Mouse (Mus musculus) hindbrain, embryonic 15.5 days (tissue): ENCODE measurements around the gene Slc1a2. TPM values are rescaled to one million over a fixed set of nuclear protein-coding genes. Genes with fewer than 3 reads are reported as not detected.
A peak's percentile ranks its signal among the peaks of the same experiment; 100 is the strongest.

Source experiments
- ATAC-seq: fragments of 200-750 bp; cut with Nextera tagmentation; 2 replicates; pipeline ENCODE4 v1.8.0; 2017; ENCODE audit warnings: low read depth, moderate number of reproducible peaks, moderate TSS enrichment; ENCODE audit not compliant: low FRiP score
- H3K27ac ChIP-seq: fragments of 300-500 bp; sonication (generic); replicated peaks from 2 replicates; pipeline ENCODE4 v1.5.1; 2015; ENCODE audit warnings: mild to moderate bottlenecking, inconsistent platforms
- H3K27me3 ChIP-seq: fragments of 300-500 bp; sonication (generic); 2 replicates; pipeline ENCODE4 v1.6.1; 2015; ENCODE audit warnings: control low read depth, inconsistent platforms
- H3K36me3 ChIP-seq: fragments of 300-500 bp; sonication (generic); 2 replicates; pipeline ENCODE4 v1.6.1; 2015; ENCODE audit warnings: control low read depth, inconsistent platforms
- H3K4me1 ChIP-seq: fragments of 300-500 bp; sonication (generic); replicated peaks from 2 replicates; pipeline ENCODE4 v1.6.1; 2015; ENCODE audit warnings: control low read depth, inconsistent platforms
- H3K4me2 ChIP-seq: fragments of 300-500 bp; sonication (generic); 2 replicates; pipeline ENCODE4 v1.6.1; 2015; ENCODE audit warnings: moderate library complexity, mild to moderate bottlenecking, inconsistent platforms
- H3K4me3 ChIP-seq: fragments of 300-500 bp; sonication (generic); 2 replicates; pipeline ENCODE4 v1.5.1; 2015; ENCODE audit warnings: mild to moderate bottlenecking, inconsistent platforms
- H3K9ac ChIP-seq: fragments of 300-500 bp; sonication (generic); 2 replicates; pipeline ENCODE4 v1.6.1; 2015; ENCODE audit warnings: inconsistent platforms
- H3K9me3 ChIP-seq: fragments of 300-500 bp; sonication (generic); 2 replicates; pipeline ENCODE4 v1.6.1; 2016; ENCODE audit warnings: control low read depth, inconsistent platforms
- WGBS: fragments of 180-500 bp; shearing (Covaris S2); methylation state at CpG from one replicate; pipeline ENCODE4 v1.1.7; 2015; 5-methylcytosine and 5-hydroxymethylcytosine counted together
- polyA plus RNA-seq: library from polyadenylated mRNA; unstranded; fragments of >200 nt; fragmentation: Nextera tagmentation; extraction: Ambion mirVana; gene quantifications from 2 replicates; pipeline ENCODE4 v1.2.1, GENCODE M21; 2015

Gene Slc1a2
- polyA plus RNA-seq, 1 experiment from 2014 or later, result 18.6 TPM

GRCm38 (mm10) chr2:102725054-102725453 is 66.6 kb downstream of the Slc1a2 start:
- H3K27ac ChIP-seq, result no peak overlapping the region
- no peak overlapping the region for H3K9ac ChIP-seq
- no peaks in the 10 kb centered on the region for H3K9me3 ChIP-seq
- WGBS, result 88% methylated on average over 3 of the region's 3 CpGs
- peaks cover under 1% of the 10 kb centered on the region; the same call in 1 of the 2 replicates for H3K4me1 ChIP-seq
- H3K4me2 ChIP-seq, result no peak overlapping the region
- no peak overlapping the region for H3K4me3 ChIP-seq
- no peaks in the 10 kb centered on the region for H3K27me3 ChIP-seq
- no peaks in the 10 kb centered on the region for H3K36me3 ChIP-seq
- no peak for ATAC-seq

- no peaks in the 10 kb centered on the region for H3K36me3 ChIP-seq
- H3K9me3 ChIP-seq, result no peaks in the 10 kb centered on the region
- H3K4me3 ChIP-seq, result no peak overlapping the region
- H3K27ac ChIP-seq, result no peak overlapping the region
- no peaks in the 10 kb centered on the region for H3K27me3 ChIP-seq
- no peak overlapping the region for H3K9ac ChIP-seq
- H3K4me2 ChIP-seq, result no peak overlapping the region
- 55% methylated on average over 5 of the region's 5 CpGs for WGBS
- no peak for ATAC-seq
- peaks cover 9% of the 10 kb centered on the region; the same call in 1 of the 2 replicates for H3K4me1 ChIP-seq
Measured at GRCm38 (mm10) chr2:102730386-102730785, 71.9 kb downstream of the Slc1a2 start.

- H3K4me1 ChIP-seq, result peaks cover 9% of the 10 kb centered on the region; the same call in 1 of the 2 replicates
- no peaks in the 10 kb centered on the region for H3K36me3 ChIP-seq
- H3K4me2 ChIP-seq, result no peak overlapping the region
- no peak overlapping the region for H3K4me3 ChIP-seq
- no peak for ATAC-seq
- H3K9me3 ChIP-seq, result no peaks in the 10 kb centered on the region
- no peaks in the 10 kb centered on the region for H3K27me3 ChIP-seq
- 52% methylated on average over 8 of the region's 8 CpGs for WGBS
- H3K27ac ChIP-seq, result no peak overlapping the region
- H3K9ac ChIP-seq, result no peak overlapping the region
Measured at GRCm38 (mm10) chr2:102730788-102731187, 72.3 kb downstream of the Slc1a2 start.

- Histone ChIP-seq H3K4me3 (no peak overlapping the region), H3K27me3 (no peaks in the 10 kb centered on the region), H3K9me3 (no peaks in the 10 kb centered on the region), H3K4me2 (no peak overlapping the region), H3K27ac (no peak overlapping the region), H3K9ac (no peak overlapping the region), H3K36me3 (peaks cover 9% of the 10 kb centered on the region; the same call in 1 of the 2 replicates), H3K4me1 (peaks cover 9% of the 10 kb centered on the region; the same call in 1 of the 2 replicates)
- ATAC-seq, result no peak
- 92% methylated on average over 4 of the region's 4 CpGs for WGBS
Measured at GRCm38 (mm10) chr2:102733128-102733527, 74.7 kb downstream of the Slc1a2 start.

- peaks cover 9% of the 10 kb centered on the region; the same call in 1 of the 2 replicates for H3K4me1 ChIP-seq
- no peak overlapping the region for H3K27ac ChIP-seq
- ATAC-seq, result no peak
- H3K9ac ChIP-seq, result no peak overlapping the region
- no peak overlapping the region for H3K4me3 ChIP-seq
- H3K36me3 ChIP-seq, result peaks cover 13% of the 10 kb centered on the region; the same call in 1 of the 2 replicates
- no peaks in the 10 kb centered on the region for H3K27me3 ChIP-seq
- no peaks in the 10 kb centered on the region for H3K9me3 ChIP-seq
- WGBS, result 89% methylated on average over 3 of the region's 3 CpGs
- H3K4me2 ChIP-seq, result no peak overlapping the region
Measured at GRCm38 (mm10) chr2:102734055-102734454, 75.6 kb downstream of the Slc1a2 start.

GRCm38 (mm10) chr2:102735031-102735430 is 76.6 kb downstream of the Slc1a2 start:
- Histone ChIP-seq H3K4me2 (no peak overlapping the region), H3K4me3 (no peak overlapping the region), H3K27ac (no peak overlapping the region), H3K27me3 (no peaks in the 10 kb centered on the region), H3K9me3 (no peaks in the 10 kb centered on the region), H3K4me1 (0 out of 2 replicates have a peak, but pooled peaks cover 9% of the 10 kb centered on the region), H3K36me3 (peaks cover 15% of the 10 kb centered on the region; the same call in 1 of the 2 replicates), H3K9ac (no peak overlapping the region)
- ATAC-seq, result no peak
- WGBS, result 57% methylated on average over 2 of the region's 2 CpGs

GRCm38 (mm10) chr2:102735811-102736210 is 77.4 kb downstream of the Slc1a2 start:
- no peak overlapping the region for H3K9ac ChIP-seq

GRCm38 (mm10) chr2:102736490-102736889 is 78.0 kb downstream of the Slc1a2 start:
- no peak overlapping the region for H3K9ac ChIP-seq
- no peaks in the 10 kb centered on the region for H3K27me3 ChIP-seq
- peaks cover 16% of the 10 kb centered on the region; the same call in 1 of the 2 replicates for H3K36me3 ChIP-seq
- H3K27ac ChIP-seq, result no peak overlapping the region
- H3K9me3 ChIP-seq, result no peaks in the 10 kb centered on the region
- H3K4me1 ChIP-seq, result no peaks in the 10 kb centered on the region
- H3K4me3 ChIP-seq, result no peak overlapping the region
- no peak overlapping the region for H3K4me2 ChIP-seq
- no peak for ATAC-seq
- 93% methylated on average over 5 of the region's 5 CpGs for WGBS

More at GRCm38 (mm10) chr2:102735811-102736210, 77.4 kb downstream of the Slc1a2 start:
- H3K4me3 ChIP-seq, result no peak overlapping the region
- 90% methylated on average over 9 of the region's 9 CpGs for WGBS
- H3K27me3 ChIP-seq, result no peaks in the 10 kb centered on the region
- H3K36me3 ChIP-seq, result peaks cover 16% of the 10 kb centered on the region; the same call in 1 of the 2 replicates
- H3K4me1 ChIP-seq, result 0 out of 2 replicates have a peak, but pooled peaks cover 2% of the 10 kb centered on the region
- H3K4me2 ChIP-seq, result no peak overlapping the region
- H3K27ac ChIP-seq, result no peak overlapping the region
- no peaks in the 10 kb centered on the region for H3K9me3 ChIP-seq
- ATAC-seq, result no peak

- WGBS, result 94% methylated on average over 1 of the region's 1 CpGs
- Histone ChIP-seq H3K4me3 (no peak overlapping the region), H3K4me2 (no peak overlapping the region), H3K27ac (no peak overlapping the region), H3K4me1 (no peaks in the 10 kb centered on the region), H3K36me3 (peaks cover 16% of the 10 kb centered on the region; the same call in 1 of the 2 replicates), H3K9ac (no peak overlapping the region), H3K27me3 (no peaks in the 10 kb centered on the region), H3K9me3 (no peaks in the 10 kb centered on the region)
- no peak for ATAC-seq
Measured at GRCm38 (mm10) chr2:102738852-102739251, 80.4 kb downstream of the Slc1a2 start.

GRCm38 (mm10) chr2:102742685-102743084 is 84.2 kb downstream of the Slc1a2 start:
- no peaks in the 10 kb centered on the region for H3K27me3 ChIP-seq
- H3K9ac ChIP-seq, result no peak overlapping the region
- 70% methylated on average over 5 of the region's 5 CpGs for WGBS
- peaks cover 8% of the 10 kb centered on the region; the same call in 1 of the 2 replicates for H3K36me3 ChIP-seq
- H3K27ac ChIP-seq, result no peak overlapping the region
- H3K4me3 ChIP-seq, result no peak overlapping the region
- no peak overlapping the region for H3K4me2 ChIP-seq
- peaks cover 17% of the 10 kb centered on the region for H3K4me1 ChIP-seq
- ATAC-seq, result no peak
- H3K9me3 ChIP-seq, result no peaks in the 10 kb centered on the region

- Histone ChIP-seq H3K27ac (0 out of 2 replicates have a peak overlapping the region, but pooled peaks have one; percentile 56), H3K36me3 (peaks cover 7% of the 10 kb centered on the region; the same call in 1 of the 2 replicates), H3K27me3 (no peaks in the 10 kb centered on the region), H3K4me1 (peaks cover 17% of the 10 kb centered on the region), H3K9me3 (no peaks in the 10 kb centered on the region), H3K9ac (no peak overlapping the region), H3K4me3 (no peak overlapping the region), H3K4me2 (no peak overlapping the region)
- no peak for ATAC-seq
- 59% methylated on average over 10 of the region's 10 CpGs for WGBS
Measured at GRCm38 (mm10) chr2:102743918-102744696, 85.6 kb downstream of the Slc1a2 start.

- no peaks in the 10 kb centered on the region for H3K27me3 ChIP-seq
- no peak overlapping the region for H3K4me2 ChIP-seq
- peaks cover 17% of the 10 kb centered on the region for H3K4me1 ChIP-seq
- H3K9me3 ChIP-seq, result no peaks in the 10 kb centered on the region
- no peak overlapping the region for H3K4me3 ChIP-seq
- 12% methylated on average over 7 of the region's 7 CpGs for WGBS
- ATAC-seq, result peak; percentile 89
- H3K9ac ChIP-seq, result no peak overlapping the region
- H3K36me3 ChIP-seq, result peaks cover 11% of the 10 kb centered on the region; the same call in 1 of the 2 replicates
- H3K27ac ChIP-seq, result peak overlapping the region; percentile 56; the same call in 1 of the 2 replicates
Measured at GRCm38 (mm10) chr2:102745259-102745906, 86.9 kb downstream of the Slc1a2 start.
